Mouse (Mus musculus): ENCODE measurements around the gene Dmtf1.

- TF ChIP-seq CTCF (IDR thresholded peaks at IDR 0.05; ENCODE audit: low read depth, low read length) (no peak), EP300 (IDR thresholded peaks at IDR 0.05; ENCODE audit: insufficient read depth, low read depth, low read length) (no peak)
Observed at GRCm38 (mm10) chr5:9140724-9141123, 20.9 kb downstream of the Dmtf1 start.

Measured in ES-Bruce4 (cell line).